Mouse (Mus musculus): ENCODE results near the gene Zfp280b. TPM values are rescaled to one million over a fixed set of nuclear protein-coding genes. Genes with fewer than 3 reads are reported as not detected.
A peak's percentile ranks its signal among the peaks of the same experiment; 100 is the strongest.

The Zfp280b gene
- total RNA-seq, 1 experiment: 31.6 TPM

DNA sequence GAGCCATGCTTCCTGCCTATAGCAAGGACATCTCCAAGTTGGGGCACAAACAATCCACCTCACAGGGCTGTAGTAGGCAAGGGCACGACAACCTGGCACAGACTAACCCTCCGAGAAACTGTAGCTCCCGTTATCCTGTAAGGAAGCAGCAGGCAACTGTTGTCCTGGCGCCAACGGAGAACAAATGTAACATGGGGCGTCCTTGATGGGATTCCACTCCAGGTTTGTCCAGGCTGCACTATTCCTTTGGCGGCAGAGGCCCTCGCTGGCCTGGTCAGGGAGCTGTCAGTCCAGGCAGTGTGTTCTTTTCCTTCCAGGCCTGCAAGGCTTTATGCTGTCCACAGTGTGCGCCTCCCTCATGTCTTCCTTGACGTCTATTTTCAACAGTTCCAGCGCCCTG, 37.0 kb upstream of the Zfp280b start:
- no peak for DNase-seq (ENCODE audit: low read depth, low spot score)
- H3K4me1 ChIP-seq (ENCODE audit: control insufficient read depth in 2 of 2, insufficient read depth in 2 of 2, low read length in 2 of 2, poor library complexity in 1 of 2): peaks cover 3 to 13% of the 10 kb centered on the region in 2 experiments; a peak in 3 of 4 replicates
- H3K36me3 ChIP-seq (ENCODE audit: control insufficient read depth, insufficient read depth, low read length, poor library complexity, severe bottlenecking): peaks cover 4% of the 10 kb centered on the region; the same call in 1 of the 2 replicates
- no peak overlapping the region for H3K4me3 ChIP-seq (ENCODE audit: insufficient read depth in 1 of 2, low read depth in 1 of 2, low read length in 2 of 2, poor library complexity in 1 of 2, severe bottlenecking in 1 of 2)
- no peaks in the 10 kb centered on the region for H3K9me3 ChIP-seq (ENCODE audit: control insufficient read depth, insufficient read depth, low read depth, low read length)
- H3K27ac ChIP-seq (ENCODE audit: insufficient read depth, low read depth, low read length, poor library complexity, severe bottlenecking): no peak overlapping the region
- in situ Hi-C loops (cut with MboI; ENCODE audit: low sequenced_read_pairs in 2 of 2, unreplicated experiment in 2 of 2): no loop called here
- no peak for TF ChIP-seq HCFC1 (IDR thresholded peaks at IDR 0.05; ENCODE audit: borderline replicate concordance, insufficient read depth, low read length)
- no peak for TF ChIP-seq ZNF384 (IDR thresholded peaks at IDR 0.05; ENCODE audit: low read depth, low read length)
- no peak for TF ChIP-seq MAFK (IDR thresholded peaks at IDR 0.05; ENCODE audit: insufficient read depth, low read depth, low read length)
- no peak for TF ChIP-seq ZC3H11A (IDR thresholded peaks at IDR 0.05; ENCODE audit: borderline replicate concordance, low read depth, low read length)
- no peak for TF ChIP-seq CHD2 (IDR thresholded peaks at IDR 0.05; ENCODE audit: low read depth, low read length)
- H3K9ac ChIP-seq (ENCODE audit: insufficient read depth, low read depth, low read length, poor library complexity, severe bottlenecking): no peak overlapping the region

DNA sequence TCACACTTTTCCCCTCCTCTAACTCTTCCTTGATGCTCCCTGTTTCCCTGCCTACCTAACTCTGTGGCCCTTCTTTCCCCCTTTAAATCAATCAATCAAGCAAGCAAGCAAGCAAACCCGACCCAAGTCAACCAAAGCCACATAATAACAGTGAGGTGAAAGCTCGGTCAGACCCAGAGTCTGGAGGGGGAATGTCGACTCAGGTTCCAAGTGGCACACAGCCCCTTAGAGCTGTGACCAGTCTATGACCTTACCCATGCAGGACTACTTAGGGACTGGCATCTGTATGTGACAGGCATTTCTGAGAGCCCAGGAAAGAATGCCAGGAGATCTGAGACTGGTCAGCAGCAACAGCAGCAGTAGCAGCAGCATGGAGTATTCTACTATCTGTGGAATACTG, 36.1 kb upstream of the Zfp280b start:
- Histone ChIP-seq H3K36me3 (ENCODE audit: control insufficient read depth, insufficient read depth, low read length, poor library complexity, severe bottlenecking) (peaks cover 4% of the 10 kb centered on the region; the same call in 1 of the 2 replicates), H3K27ac (ENCODE audit: insufficient read depth, low read depth, low read length, poor library complexity, severe bottlenecking) (no peak overlapping the region), H3K4me1 (ENCODE audit: control insufficient read depth in 2 of 2, insufficient read depth in 2 of 2, low read length in 2 of 2, poor library complexity in 1 of 2) (peaks cover 6 to 20% of the 10 kb centered on the region in 2 experiments; a peak in 3 of 4 replicates), H3K4me3 (ENCODE audit: insufficient read depth in 1 of 2, low read depth in 1 of 2, low read length in 2 of 2, poor library complexity in 1 of 2, severe bottlenecking in 1 of 2) (no peak overlapping the region), H3K9ac (ENCODE audit: insufficient read depth, low read depth, low read length, poor library complexity, severe bottlenecking) (no peak overlapping the region), H3K9me3 (ENCODE audit: control insufficient read depth, insufficient read depth, low read depth, low read length) (no peaks in the 10 kb centered on the region)
- TF ChIP-seq ZC3H11A (IDR thresholded peaks at IDR 0.05; ENCODE audit: borderline replicate concordance, low read depth, low read length) (no peak), CHD2 (IDR thresholded peaks at IDR 0.05; ENCODE audit: low read depth, low read length) (no peak), HCFC1 (IDR thresholded peaks at IDR 0.05; ENCODE audit: borderline replicate concordance, insufficient read depth, low read length) (no peak), ZNF384 (IDR thresholded peaks at IDR 0.05; ENCODE audit: low read depth, low read length) (no peak), MAFK (IDR thresholded peaks at IDR 0.05; ENCODE audit: insufficient read depth, low read depth, low read length) (no peak)
- in situ Hi-C loops (cut with MboI; ENCODE audit: low sequenced_read_pairs in 2 of 2, unreplicated experiment in 2 of 2): no loop called here
- no peak for DNase-seq (ENCODE audit: low read depth, low spot score)

DNA sequence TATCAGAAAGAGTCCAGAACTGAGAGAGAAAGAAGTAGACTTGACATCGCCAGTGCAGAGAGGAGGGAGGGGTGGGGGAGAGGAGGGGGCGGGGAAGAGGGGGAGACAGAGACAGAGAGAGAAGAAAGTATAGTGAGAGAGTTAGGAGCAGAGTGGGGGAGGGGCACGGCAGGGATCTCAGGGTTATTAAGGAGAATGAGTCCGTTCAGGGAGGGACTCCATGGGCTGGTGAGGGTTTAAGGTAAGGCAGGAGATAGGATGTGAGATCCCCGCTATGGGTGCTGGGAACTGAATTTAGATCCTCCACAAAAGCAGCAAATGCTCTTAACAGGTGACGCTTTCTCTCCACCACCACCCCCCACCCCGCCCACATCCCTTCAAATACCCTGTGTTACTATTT, 31.3 kb upstream of the Zfp280b start:
- H3K9me3 ChIP-seq (ENCODE audit: control insufficient read depth, insufficient read depth, low read depth, low read length): no peaks in the 10 kb centered on the region
- TF ChIP-seq HCFC1 (IDR thresholded peaks at IDR 0.05; ENCODE audit: borderline replicate concordance, insufficient read depth, low read length): no peak
- TF ChIP-seq CHD2 (IDR thresholded peaks at IDR 0.05; ENCODE audit: low read depth, low read length): no peak
- no peak for TF ChIP-seq ZNF384 (IDR thresholded peaks at IDR 0.05; ENCODE audit: low read depth, low read length)
- no peak for TF ChIP-seq ZC3H11A (IDR thresholded peaks at IDR 0.05; ENCODE audit: borderline replicate concordance, low read depth, low read length)
- TF ChIP-seq MAFK (IDR thresholded peaks at IDR 0.05; ENCODE audit: insufficient read depth, low read depth, low read length): no peak
- in situ Hi-C loops (cut with MboI; ENCODE audit: low sequenced_read_pairs in 2 of 2, unreplicated experiment in 2 of 2): no loop called here
- no peaks in the 10 kb centered on the region; the same call in 1 of the 2 replicates for H3K36me3 ChIP-seq (ENCODE audit: control insufficient read depth, insufficient read depth, low read length, poor library complexity, severe bottlenecking)
- no peak overlapping the region for H3K4me3 ChIP-seq (ENCODE audit: insufficient read depth in 1 of 2, low read depth in 1 of 2, low read length in 2 of 2, poor library complexity in 1 of 2, severe bottlenecking in 1 of 2)
- no peak for DNase-seq (ENCODE audit: low read depth, low spot score)
- no peak overlapping the region for H3K9ac ChIP-seq (ENCODE audit: insufficient read depth, low read depth, low read length, poor library complexity, severe bottlenecking)
- peaks cover 5 to 24% of the 10 kb centered on the region in 2 experiments; a peak in 3 of 4 replicates for H3K4me1 ChIP-seq (ENCODE audit: control insufficient read depth in 2 of 2, insufficient read depth in 2 of 2, low read length in 2 of 2, poor library complexity in 1 of 2)
- no peak overlapping the region for H3K27ac ChIP-seq (ENCODE audit: insufficient read depth, low read depth, low read length, poor library complexity, severe bottlenecking)

- TF ChIP-seq ZNF384 (IDR thresholded peaks at IDR 0.05; ENCODE audit: low read depth, low read length): no peak
- TF ChIP-seq HCFC1 (IDR thresholded peaks at IDR 0.05; ENCODE audit: borderline replicate concordance, insufficient read depth, low read length): no peak
- no peak for TF ChIP-seq CHD2 (IDR thresholded peaks at IDR 0.05; ENCODE audit: low read depth, low read length)
- TF ChIP-seq ZC3H11A (IDR thresholded peaks at IDR 0.05; ENCODE audit: borderline replicate concordance, low read depth, low read length): no peak
- no peak for TF ChIP-seq MAFK (IDR thresholded peaks at IDR 0.05; ENCODE audit: insufficient read depth, low read depth, low read length)
- H3K36me3 ChIP-seq (ENCODE audit: control insufficient read depth, insufficient read depth, low read length, poor library complexity, severe bottlenecking): no peaks in the 10 kb centered on the region; the same call in 1 of the 2 replicates
- H3K27ac ChIP-seq (ENCODE audit: insufficient read depth, low read depth, low read length, poor library complexity, severe bottlenecking): peak overlapping the region; percentile 54
- in situ Hi-C loops (cut with MboI; ENCODE audit: low sequenced_read_pairs in 2 of 2, unreplicated experiment in 2 of 2): no loop called here
- no peaks in the 10 kb centered on the region for H3K9me3 ChIP-seq (ENCODE audit: control insufficient read depth, insufficient read depth, low read depth, low read length)
- no peak overlapping the region for H3K4me3 ChIP-seq (ENCODE audit: insufficient read depth in 1 of 2, low read depth in 1 of 2, low read length in 2 of 2, poor library complexity in 1 of 2, severe bottlenecking in 1 of 2)
- no peak for DNase-seq (ENCODE audit: low read depth, low spot score)
- H3K9ac ChIP-seq (ENCODE audit: insufficient read depth, low read depth, low read length, poor library complexity, severe bottlenecking): no peak overlapping the region
- peaks cover 5 to 24% of the 10 kb centered on the region in 2 experiments; a peak in 3 of 4 replicates for H3K4me1 ChIP-seq (ENCODE audit: control insufficient read depth in 2 of 2, insufficient read depth in 2 of 2, low read length in 2 of 2, poor library complexity in 1 of 2)
Measured at GRCm38 (mm10) chr10:76002101-76002521, 30.3 kb upstream of the Zfp280b start.

Measured in ES-E14 (cell line).